Mouse (Mus musculus): ENCODE results near the gene Rom1. TPM values are rescaled to one million over a fixed set of nuclear protein-coding genes. Genes with fewer than 3 reads are reported as not detected.
A peak's percentile ranks its signal among the peaks of the same experiment; 100 is the strongest.

Gene Rom1
- polyA plus RNA-seq, 1 experiment from 2014 or later = 2.5 TPM

GRCm38 (mm10) chr19:8888511-8889385 lies 40.4 kb downstream of the Rom1 start, which contains the start of the genes 1810009A15Rik and Gm49416:
TSS of gene 1810009A15Rik (plus strand) at chr19:8888853.
TSS of gene Gm49416 (plus strand) at chr19:8888926.
- peak; percentile 97 for DNase-seq
- Histone ChIP-seq H3K27me3 (ENCODE audit: insufficient read depth, low read length) (no peaks in the 10 kb centered on the region), H3K27ac (ENCODE audit: low read depth) (peak within 1 kb of the TSS; percentile 79), H3K4me3 (ENCODE audit: low read depth, low read length) (peak within 1 kb of the TSS; percentile 61), H3K9ac (replicated peaks) (peak within 1 kb of the TSS; percentile 69), H3K4me1 (ENCODE audit: insufficient read depth) (peaks cover 17% of the 10 kb centered on the region), H3K9me3 (ENCODE audit: low read length) (no peaks in the 10 kb centered on the region), H3K36me3 (replicated peaks; ENCODE audit: insufficient read depth, low read length) (peaks cover 10% of the 10 kb centered on the region; the same call in 1 of the 2 replicates), H3K4me2 (ENCODE audit: low read depth, low read length) (peak within 1 kb of the TSS; percentile 70)
- peak; percentile 94 for ATAC-seq
- under 1% methylated on average over 58 of the region's 58 CpGs for WGBS (ENCODE audit: insufficient replicate concordance)
- TF ChIP-seq EP300 (IDR thresholded peaks at IDR 0.05; ENCODE audit: low read depth) (no peak), CTCF (IDR thresholded peaks at IDR 0.05; ENCODE audit: low read depth) (no peak)

GRCm38 (mm10) chr19:8887585-8888463 lies 41.3 kb downstream of the Rom1 start:
- TF ChIP-seq EP300 (IDR thresholded peaks at IDR 0.05; ENCODE audit: low read depth) (no peak), CTCF (IDR thresholded peaks at IDR 0.05; ENCODE audit: low read depth) (no peak)
- Histone ChIP-seq H3K9me3 (ENCODE audit: low read length) (no peaks in the 10 kb centered on the region), H3K4me2 (ENCODE audit: low read depth, low read length) (peak overlapping the region; percentile 70), H3K27me3 (ENCODE audit: insufficient read depth, low read length) (no peaks in the 10 kb centered on the region), H3K9ac (replicated peaks) (peak overlapping the region; percentile 69), H3K4me3 (ENCODE audit: low read depth, low read length) (peak overlapping the region; percentile 61), H3K36me3 (replicated peaks; ENCODE audit: insufficient read depth, low read length) (peaks cover 10% of the 10 kb centered on the region; the same call in 1 of the 2 replicates), H3K27ac (ENCODE audit: low read depth) (peak overlapping the region; percentile 79), H3K4me1 (ENCODE audit: insufficient read depth) (peaks cover 15% of the 10 kb centered on the region)
- WGBS (ENCODE audit: insufficient replicate concordance) = 16% methylated on average over 19 of the region's 19 CpGs
- ATAC-seq (no peak), DNase-seq (no peak)

- Histone ChIP-seq H3K27ac (ENCODE audit: low read depth) (peak overlapping the region; percentile 79; the same call in 1 of the 2 replicates), H3K9me3 (ENCODE audit: low read length) (no peaks in the 10 kb centered on the region), H3K36me3 (replicated peaks; ENCODE audit: insufficient read depth, low read length) (peaks cover 10% of the 10 kb centered on the region; the same call in 1 of the 2 replicates), H3K4me3 (ENCODE audit: low read depth, low read length) (no peak overlapping the region), H3K9ac (replicated peaks) (no peak overlapping the region), H3K4me2 (ENCODE audit: low read depth, low read length) (peak overlapping the region; percentile 70), H3K27me3 (ENCODE audit: insufficient read depth, low read length) (no peaks in the 10 kb centered on the region), H3K4me1 (ENCODE audit: insufficient read depth) (peaks cover 15% of the 10 kb centered on the region)
- TF ChIP-seq CTCF (IDR thresholded peaks at IDR 0.05; ENCODE audit: low read depth) = no peak
- WGBS (ENCODE audit: insufficient replicate concordance) = 56% methylated on average over 1 of the region's 1 CpGs
- no peak for DNase-seq
- no peak for ATAC-seq
Observed at GRCm38 (mm10) chr19:8886916-8887584, 42.1 kb downstream of the Rom1 start.

- H3K4me3 ChIP-seq (ENCODE audit: low read depth, low read length) = no peak within 1 kb of the TSS
- H3K36me3 ChIP-seq (replicated peaks; ENCODE audit: insufficient read depth, low read length) = no peaks in the 10 kb centered on the region
- H3K27me3 ChIP-seq (ENCODE audit: insufficient read depth, low read length) = no peaks in the 10 kb centered on the region
- ATAC-seq = no peak
- no peak for TF ChIP-seq EP300 (IDR thresholded peaks at IDR 0.05; ENCODE audit: low read depth)
- no peak for TF ChIP-seq CTCF (IDR thresholded peaks at IDR 0.05; ENCODE audit: low read depth)
- 79% methylated on average over 3 of the region's 3 CpGs for WGBS (ENCODE audit: insufficient replicate concordance)
- no peak within 1 kb of the TSS for H3K9ac ChIP-seq (replicated peaks)
- H3K4me2 ChIP-seq (ENCODE audit: low read depth, low read length) = no peak within 1 kb of the TSS
- DNase-seq = no peak
- no peaks in the 10 kb centered on the region for H3K9me3 ChIP-seq (ENCODE audit: low read length)
- peaks cover 18% of the 10 kb centered on the region for H3K4me1 ChIP-seq (ENCODE audit: insufficient read depth)
- H3K27ac ChIP-seq (ENCODE audit: low read depth) = no peak within 1 kb of the TSS
Observed at GRCm38 (mm10) chr19:8883616-8884015, 45.5 kb downstream of the Rom1 start, which contains the start of the genes Lbhd1 and Gm49403. TSS of gene Lbhd1 (plus strand) at chr19:8883732. TSS of gene Gm49403 (plus strand) at chr19:8883930.

- DNase-seq (no peak), ATAC-seq (no peak; the same call in 1 of the 2 replicates)
- H3K9me3 ChIP-seq (ENCODE audit: low read length) = no peaks in the 10 kb centered on the region
- no peak overlapping the region for H3K27ac ChIP-seq (ENCODE audit: low read depth)
- peak overlapping the region; percentile 53 for H3K9ac ChIP-seq (replicated peaks)
- 8% methylated on average over 3 of the region's 3 CpGs for WGBS (ENCODE audit: insufficient replicate concordance)
- H3K4me2 ChIP-seq (ENCODE audit: low read depth, low read length) = peak overlapping the region; percentile 98
- peak overlapping the region; percentile 94 for H3K4me3 ChIP-seq (ENCODE audit: low read depth, low read length)
- no peaks in the 10 kb centered on the region for H3K27me3 ChIP-seq (ENCODE audit: insufficient read depth, low read length)
- TF ChIP-seq CTCF (IDR thresholded peaks at IDR 0.05; ENCODE audit: low read depth) = no peak
- TF ChIP-seq EP300 (IDR thresholded peaks at IDR 0.05; ENCODE audit: low read depth) = no peak
- peaks cover 10% of the 10 kb centered on the region for H3K4me1 ChIP-seq (ENCODE audit: insufficient read depth)
- peaks cover 11% of the 10 kb centered on the region for H3K36me3 ChIP-seq (replicated peaks; ENCODE audit: insufficient read depth, low read length)
Observed at GRCm38 (mm10) chr19:8881034-8881392, 48.1 kb downstream of the Rom1 start.
